Mouse (Mus musculus) heart, embryonic 10.5 days (tissue): ENCODE results near the gene Aqp3. TPM values are rescaled to one million over a fixed set of nuclear protein-coding genes. Genes with fewer than 3 reads are reported as not detected.
A peak's percentile ranks its signal among the peaks of the same experiment; 100 is the strongest.

Experiments
- DNase-seq: peaks from one replicate; pipeline ENCODE4 v3.0.0-alpha.2; 2017; ENCODE audit warnings: low spot score
- H3K27ac ChIP-seq: fragments of 300-500 bp; sonication (generic); 2 replicates; pipeline ENCODE4 v1.5.1; 2016; ENCODE audit warnings: mild to moderate bottlenecking
- H3K27me3 ChIP-seq: fragments of 300-500 bp; sonication (generic); 2 replicates; pipeline ENCODE4 v1.6.1; 2016; ENCODE audit warnings: mild to moderate bottlenecking; ENCODE audit not compliant: poor library complexity, insufficient read depth, severe bottlenecking
- H3K36me3 ChIP-seq: fragments of 300-500 bp; sonication (generic); 2 replicates; pipeline ENCODE4 v1.6.1; 2016; ENCODE audit warnings: mild to moderate bottlenecking, moderate library complexity
- H3K4me1 ChIP-seq: fragments of 300-500 bp; sonication (generic); 2 replicates; pipeline ENCODE4 v1.6.1; 2016; ENCODE audit warnings: mild to moderate bottlenecking
- H3K4me3 ChIP-seq: fragments of 300-500 bp; sonication (generic); 2 replicates; pipeline ENCODE4 v1.5.1; 2016; ENCODE audit warnings: mild to moderate bottlenecking, moderate library complexity
- H3K9me3 ChIP-seq: fragments of 300-500 bp; sonication (generic); 2 replicates; pipeline ENCODE4 v1.6.1; 2016; ENCODE audit warnings: mild to moderate bottlenecking, moderate library complexity
- WGBS: fragments of 180-500 bp; shearing (Covaris S2); methylation state at CpG from one replicate; pipeline ENCODE4 v1.1.7; 2016; 5-methylcytosine and 5-hydroxymethylcytosine counted together
- polyA plus RNA-seq: library from polyadenylated mRNA; unstranded; fragments of >200 nt; fragmentation: Nextera tagmentation; extraction: Ambion mirVana; gene quantifications from 2 replicates; pipeline ENCODE4 v1.2.1, GENCODE M21; 2016

Aqp3 gene
- polyA plus RNA-seq, 1 experiment from 2014 or later, result 10.6 TPM

- no peaks in the 10 kb centered on the region for H3K27me3 ChIP-seq
- DNase-seq, result peak; percentile 100
- H3K9me3 ChIP-seq, result no peaks in the 10 kb centered on the region
- peak within 1 kb of the TSS; percentile 82 for H3K27ac ChIP-seq
- H3K4me3 ChIP-seq, result peak within 1 kb of the TSS; percentile 74
- H3K4me1 ChIP-seq, result peaks cover 8% of the 10 kb centered on the region
- 2% methylated on average over 29 of the region's 29 CpGs for WGBS
- peaks cover 36% of the 10 kb centered on the region for H3K36me3 ChIP-seq
Measured at GRCm38 (mm10) chr4:41124180-41124951, 26.4 kb upstream of the Aqp3 start, which contains the start of gene Nol6. TSS of gene Nol6 (minus strand) at chr4:41124455.

GRCm38 (mm10) chr4:41118706-41119292 lies 20.8 kb upstream of the Aqp3 start:
- Histone ChIP-seq H3K9me3 (no peaks in the 10 kb centered on the region), H3K36me3 (peaks cover 91% of the 10 kb centered on the region), H3K27me3 (no peaks in the 10 kb centered on the region), H3K27ac (no peak overlapping the region), H3K4me3 (no peak overlapping the region), H3K4me1 (peaks cover 8% of the 10 kb centered on the region)
- DNase-seq, result peak; percentile 81
- WGBS, result 69% methylated on average over 11 of the region's 11 CpGs

DNA sequence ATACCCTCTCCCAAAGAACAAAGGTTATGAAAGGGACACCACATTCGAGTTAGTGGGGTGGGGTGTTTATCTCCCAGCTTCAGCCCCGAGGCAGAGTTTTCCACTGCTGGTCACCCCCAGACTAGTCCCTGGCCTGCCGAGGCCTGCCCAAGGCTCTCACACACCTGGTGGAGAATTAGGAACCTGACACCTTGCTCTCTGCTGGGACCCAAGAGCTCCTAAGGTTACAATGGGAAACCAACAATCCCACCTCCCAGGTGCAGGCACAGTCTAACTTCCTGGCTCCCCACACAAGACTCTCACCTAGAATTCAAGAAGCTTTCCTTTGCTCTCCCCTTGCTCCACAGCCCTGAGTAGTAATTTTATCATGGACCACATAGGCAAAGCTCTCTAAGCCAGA lies 18.8 kb upstream of the Aqp3 start:
- no peak for DNase-seq
- 77% methylated on average over 3 of the region's 3 CpGs for WGBS
- H3K36me3 ChIP-seq, result peaks cover 82% of the 10 kb centered on the region

GRCm38 (mm10) chr4:41115793-41116192 lies 17.8 kb upstream of the Aqp3 start:
- WGBS, result 94% methylated on average over 15 of the region's 15 CpGs
- Histone ChIP-seq H3K27ac (no peak overlapping the region), H3K36me3 (peaks cover 72% of the 10 kb centered on the region), H3K4me1 (no peaks in the 10 kb centered on the region), H3K27me3 (no peaks in the 10 kb centered on the region), H3K4me3 (no peak overlapping the region), H3K9me3 (no peaks in the 10 kb centered on the region)
- peak; percentile 55 for DNase-seq

More for the DNA sequence above, 18.8 kb upstream of the Aqp3 start:
- Histone ChIP-seq H3K4me1 (no peaks in the 10 kb centered on the region), H3K4me3 (no peak overlapping the region), H3K27me3 (no peaks in the 10 kb centered on the region), H3K9me3 (no peaks in the 10 kb centered on the region), H3K27ac (no peak overlapping the region)

DNA sequence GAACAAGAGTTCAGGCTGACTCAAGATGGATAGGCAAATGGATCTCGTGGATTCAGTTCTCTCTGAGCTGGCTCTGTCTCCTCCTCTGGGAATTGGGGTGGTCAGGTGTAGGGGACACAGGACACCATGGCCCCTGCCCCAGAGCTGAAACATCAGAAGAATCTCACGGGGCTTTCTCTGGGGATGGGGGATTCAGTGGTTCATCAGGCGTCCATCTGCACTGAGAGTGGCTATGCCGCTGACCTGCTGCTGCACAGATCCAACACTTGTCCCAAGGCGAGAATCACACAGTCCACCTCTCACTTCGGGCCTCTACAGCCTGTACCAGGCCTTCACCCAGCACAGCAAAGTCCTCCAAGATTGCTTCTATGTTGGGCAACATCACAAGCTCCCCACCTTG lies 17.1 kb upstream of the Aqp3 start:
- 81% methylated on average over 6 of the region's 6 CpGs for WGBS
- DNase-seq, result peak; percentile 66
- no peaks in the 10 kb centered on the region for H3K4me1 ChIP-seq

GRCm38 (mm10) chr4:41114358-41115070 lies 16.5 kb upstream of the Aqp3 start:
- Histone ChIP-seq H3K4me1 (no peaks in the 10 kb centered on the region), H3K4me3 (no peak overlapping the region), H3K27me3 (no peaks in the 10 kb centered on the region), H3K27ac (no peak overlapping the region), H3K9me3 (no peaks in the 10 kb centered on the region), H3K36me3 (peaks cover 59% of the 10 kb centered on the region)
- 85% methylated on average over 9 of the region's 9 CpGs for WGBS
- DNase-seq, result no peak

More for the DNA sequence above, 17.1 kb upstream of the Aqp3 start:
- no peak overlapping the region for H3K27ac ChIP-seq
- no peak overlapping the region for H3K4me3 ChIP-seq
- no peaks in the 10 kb centered on the region for H3K27me3 ChIP-seq
- no peaks in the 10 kb centered on the region for H3K9me3 ChIP-seq
- H3K36me3 ChIP-seq, result peaks cover 65% of the 10 kb centered on the region

DNA sequence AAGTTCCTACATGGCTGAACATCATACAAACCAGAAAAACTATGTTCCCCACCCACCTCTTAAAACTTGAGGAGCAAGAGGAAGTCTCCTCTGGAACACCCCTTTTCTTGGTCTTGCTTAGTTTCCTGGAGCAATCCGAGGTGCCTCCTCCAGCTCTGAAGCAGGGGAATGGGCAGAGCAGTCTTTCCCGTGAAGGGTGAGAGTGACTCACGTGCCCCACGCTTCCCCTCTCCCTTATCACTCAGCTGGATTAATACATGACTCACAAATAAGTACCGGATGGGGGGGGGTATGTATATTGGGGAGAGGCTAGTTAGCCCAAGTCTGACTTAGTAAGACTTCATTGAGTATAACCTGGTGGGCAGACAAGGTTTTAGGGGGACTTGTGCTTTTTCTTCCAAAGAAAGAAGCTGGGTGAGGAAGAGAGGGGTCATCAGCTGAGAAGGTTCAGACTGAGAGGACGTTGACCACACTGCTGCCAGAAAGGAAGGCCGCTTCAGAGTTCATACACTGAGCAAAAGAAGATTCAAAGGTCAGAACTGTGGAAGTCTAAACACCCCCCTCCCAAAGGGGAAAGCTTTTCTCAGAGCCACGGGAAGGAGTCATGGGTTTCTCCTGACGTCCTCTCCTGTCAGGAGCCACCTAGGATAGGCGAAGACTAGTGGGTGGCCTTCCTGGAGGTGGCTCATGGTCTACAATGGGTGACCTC lies 10.9 kb upstream of the Aqp3 start:
- DNase-seq, result no peak
- H3K9me3 ChIP-seq, result no peaks in the 10 kb centered on the region
- no peaks in the 10 kb centered on the region for H3K27me3 ChIP-seq
- WGBS, result 69% methylated on average over 10 of the region's 10 CpGs
- no peaks in the 10 kb centered on the region for H3K4me1 ChIP-seq
- no peak overlapping the region for H3K27ac ChIP-seq
- H3K4me3 ChIP-seq, result no peak overlapping the region
- H3K36me3 ChIP-seq, result peaks cover 3% of the 10 kb centered on the region

- no peak overlapping the region for H3K4me3 ChIP-seq
- H3K27ac ChIP-seq, result no peak overlapping the region
- no peaks in the 10 kb centered on the region for H3K4me1 ChIP-seq
- H3K27me3 ChIP-seq, result no peaks in the 10 kb centered on the region
- DNase-seq, result no peak
- H3K36me3 ChIP-seq, result no peaks in the 10 kb centered on the region
- H3K9me3 ChIP-seq, result no peaks in the 10 kb centered on the region
- 70% methylated on average over 4 of the region's 4 CpGs for WGBS
Measured at GRCm38 (mm10) chr4:41107440-41107839, 9.5 kb upstream of the Aqp3 start.

GRCm38 (mm10) chr4:41102901-41103300 lies 4.9 kb upstream of the Aqp3 start:
- Histone ChIP-seq H3K36me3 (no peaks in the 10 kb centered on the region), H3K27me3 (peaks cover 20% of the 10 kb centered on the region), H3K9me3 (no peaks in the 10 kb centered on the region)

GRCm38 (mm10) chr4:41100986-41101385 lies 3.0 kb upstream of the Aqp3 start:
- H3K4me3 ChIP-seq, result no peak overlapping the region
- WGBS, result 60% methylated on average over 1 of the region's 1 CpGs

More at GRCm38 (mm10) chr4:41102901-41103300, 4.9 kb upstream of the Aqp3 start:
- H3K4me1 ChIP-seq, result peaks cover 8% of the 10 kb centered on the region
- no peak for DNase-seq
- no peak overlapping the region for H3K27ac ChIP-seq
- no peak overlapping the region for H3K4me3 ChIP-seq

GRCm38 (mm10) chr4:41098577-41098951 lies 581 bp upstream of the Aqp3 start:
- DNase-seq, result no peak
- peaks cover 32% of the 10 kb centered on the region for H3K4me1 ChIP-seq
- no peaks in the 10 kb centered on the region for H3K9me3 ChIP-seq
- no peaks in the 10 kb centered on the region for H3K36me3 ChIP-seq
- H3K27me3 ChIP-seq, result peaks cover 55% of the 10 kb centered on the region
- peak overlapping the region; percentile 66 for H3K4me3 ChIP-seq
- 0 out of 2 replicates have a peak overlapping the region, but pooled peaks have one; percentile 72 for H3K27ac ChIP-seq
- 23% methylated on average over 11 of the region's 11 CpGs for WGBS

More at GRCm38 (mm10) chr4:41100986-41101385, 3.0 kb upstream of the Aqp3 start:
- no peak for DNase-seq
- Histone ChIP-seq H3K27ac (no peak overlapping the region), H3K27me3 (peaks cover 39% of the 10 kb centered on the region), H3K36me3 (no peaks in the 10 kb centered on the region), H3K9me3 (no peaks in the 10 kb centered on the region), H3K4me1 (peaks cover 24% of the 10 kb centered on the region)

GRCm38 (mm10) chr4:41097381-41097780 lies 602 bp downstream of the Aqp3 start:
- Histone ChIP-seq H3K36me3 (no peaks in the 10 kb centered on the region), H3K27me3 (peaks cover 58% of the 10 kb centered on the region), H3K9me3 (no peaks in the 10 kb centered on the region), H3K4me3 (peak overlapping the region; percentile 66), H3K27ac (peak overlapping the region; percentile 72), H3K4me1 (peaks cover 32% of the 10 kb centered on the region)
- DNase-seq, result no peak
- WGBS, result 50% methylated on average over 13 of the region's 13 CpGs
